Mouse (Mus musculus) neutrophil, adult 5-6 weeks (primary cell): ENCODE measurements around the gene Usp35. TPM values are rescaled to one million over a fixed set of nuclear protein-coding genes. Genes with fewer than 3 reads are reported as not detected.

Experiments
- ATAC-seq: fragments of 151-379, 151-347 bp; 2 replicates; pipeline ENCODE4 v1.8.0; 2017; ENCODE audit warnings: mild to moderate bottlenecking, moderate TSS enrichment; ENCODE audit not compliant: insufficient number of reproducible peaks, poor library complexity, low FRiP score, severe bottlenecking; ENCODE audit errors: extremely low read depth
- total RNA-seq: library from RNA; stranded (forward); fragments of 200-1000 nt; gene quantifications from 2 replicates; pipeline ENCODE4 v1.2.3, GENCODE M21; 2017

The Usp35 gene
- total RNA-seq, 1 experiment from 2014 or later, result 5.7 TPM

GRCm38 (mm10) chr7:97325156-97325985, 6.4 kb downstream of the Usp35 start:
- ATAC-seq, result no peak

- no peak for ATAC-seq
Measured at GRCm38 (mm10) chr7:97324342-97324741, 7.5 kb downstream of the Usp35 start.

GRCm38 (mm10) chr7:97317706-97318105, 14.1 kb downstream of the Usp35 start:
- no peak for ATAC-seq

GRCm38 (mm10) chr7:97315656-97316055, 16.2 kb downstream of the Usp35 start:
- no peak for ATAC-seq

- no peak for ATAC-seq
Measured at GRCm38 (mm10) chr7:97314646-97315045, 17.2 kb downstream of the Usp35 start.

GRCm38 (mm10) chr7:97313364-97313995, 18.3 kb downstream of the Usp35 start:
- ATAC-seq, result no peak

GRCm38 (mm10) chr7:97312856-97313255, 19.0 kb downstream of the Usp35 start:
- ATAC-seq, result no peak

GRCm38 (mm10) chr7:97312196-97312595, 19.6 kb downstream of the Usp35 start:
- no peak for ATAC-seq

- ATAC-seq, result no peak
Measured at GRCm38 (mm10) chr7:97311620-97312019, 20.2 kb downstream of the Usp35 start.

GRCm38 (mm10) chr7:97310341-97310635, 21.5 kb downstream of the Usp35 start:
- ATAC-seq, result no peak

- ATAC-seq, result no peak
Measured at GRCm38 (mm10) chr7:97309461-97310340, 22.1 kb downstream of the Usp35 start.

- ATAC-seq, result no peak
Measured at GRCm38 (mm10) chr7:97307546-97307945, 24.3 kb downstream of the Usp35 start.

- no peak for ATAC-seq
Measured at GRCm38 (mm10) chr7:97306813-97307212, 25.0 kb downstream of the Usp35 start.

GRCm38 (mm10) chr7:97305206-97305605, 26.6 kb downstream of the Usp35 start:
- ATAC-seq, result no peak

- no peak for ATAC-seq
Measured at GRCm38 (mm10) chr7:97304471-97304870, 27.3 kb downstream of the Usp35 start.

GRCm38 (mm10) chr7:97303614-97304013, 28.2 kb downstream of the Usp35 start:
- no peak for ATAC-seq

- no peak for ATAC-seq
Measured at GRCm38 (mm10) chr7:97302876-97303275, 28.9 kb downstream of the Usp35 start.

- no peak for ATAC-seq
Measured at GRCm38 (mm10) chr7:97302261-97302660, 29.6 kb downstream of the Usp35 start.

GRCm38 (mm10) chr7:97301321-97301720, 30.5 kb downstream of the Usp35 start:
- ATAC-seq, result no peak

GRCm38 (mm10) chr7:97300914-97301313, 30.9 kb downstream of the Usp35 start:
- ATAC-seq, result no peak
